Mouse (Mus musculus) ovary, postnatal 10 days (tissue): ENCODE measurements around the gene Isl2.

Source experiments
- DNase-seq: peaks from one replicate; pipeline ENCODE4 v3.0.0; 2022; ENCODE audit warnings: low spot score

The Isl2 gene

DNA sequence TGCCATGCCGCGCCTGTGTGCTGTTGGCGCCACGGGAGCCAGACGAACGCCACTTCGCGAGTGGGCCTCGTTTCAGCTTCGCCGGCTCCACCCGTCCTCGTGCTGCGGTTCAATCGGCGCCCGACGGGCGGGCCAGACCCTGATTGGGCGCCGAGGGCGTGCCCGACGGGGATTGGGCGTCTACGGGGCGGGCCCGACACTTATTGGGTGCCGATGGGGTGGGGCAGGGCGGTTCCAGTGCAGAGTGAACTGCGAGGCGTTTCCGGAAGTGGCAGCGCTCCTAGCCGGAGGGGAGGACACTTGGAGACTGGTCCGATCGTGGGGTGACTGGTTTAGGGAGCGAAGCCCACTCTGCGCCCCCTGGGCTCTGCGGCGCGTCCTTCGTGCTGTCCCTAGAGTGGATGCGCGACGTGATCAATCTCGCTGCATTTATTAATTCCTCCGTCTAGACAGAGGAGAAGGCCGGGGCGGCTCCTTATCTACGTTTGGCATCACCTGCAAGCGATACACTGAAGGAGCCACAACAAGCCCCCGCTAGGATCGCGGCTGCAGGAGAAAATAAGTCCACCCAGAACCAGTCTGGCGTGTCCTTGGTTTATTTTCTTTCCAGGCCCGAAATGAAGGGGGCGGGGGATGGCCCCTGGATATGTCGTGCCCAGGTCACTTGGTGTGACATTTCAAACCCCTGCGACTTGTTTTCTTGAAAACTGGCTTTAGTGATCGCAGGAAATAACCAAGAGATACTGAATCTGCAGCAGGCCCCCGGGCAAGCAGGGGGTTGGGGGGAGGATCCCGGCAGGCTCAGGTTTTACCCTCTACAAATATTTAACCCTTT is 7.9 kb downstream of the Isl2 start:
- DNase-seq: peak; percentile 6

DNA sequence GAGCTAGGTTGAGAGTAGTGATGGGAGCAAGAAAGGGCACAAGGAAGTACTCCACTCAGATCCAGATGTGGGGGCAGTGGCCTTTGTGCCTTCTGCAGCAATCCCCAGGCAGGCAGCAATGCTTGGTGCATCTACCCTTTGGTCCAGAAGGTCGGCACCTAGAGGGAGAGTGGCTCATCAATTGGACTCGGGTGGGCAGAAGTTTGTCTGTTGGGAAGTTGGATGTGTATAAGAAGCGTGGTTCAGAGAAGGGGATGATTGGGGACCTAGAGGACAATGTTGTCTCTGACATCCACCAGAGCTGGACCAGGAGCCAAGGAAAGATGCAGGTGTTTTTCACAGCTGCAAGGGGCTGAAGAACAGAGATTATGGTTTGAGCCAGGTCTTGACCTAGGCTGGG is 10.4 kb downstream of the Isl2 start:
- DNase-seq: no peak

- DNase-seq: no peak
These were observed 10.9 kb downstream of the Isl2 start for GRCm38 (mm10) chr9:55549302-55549890.

DNA sequence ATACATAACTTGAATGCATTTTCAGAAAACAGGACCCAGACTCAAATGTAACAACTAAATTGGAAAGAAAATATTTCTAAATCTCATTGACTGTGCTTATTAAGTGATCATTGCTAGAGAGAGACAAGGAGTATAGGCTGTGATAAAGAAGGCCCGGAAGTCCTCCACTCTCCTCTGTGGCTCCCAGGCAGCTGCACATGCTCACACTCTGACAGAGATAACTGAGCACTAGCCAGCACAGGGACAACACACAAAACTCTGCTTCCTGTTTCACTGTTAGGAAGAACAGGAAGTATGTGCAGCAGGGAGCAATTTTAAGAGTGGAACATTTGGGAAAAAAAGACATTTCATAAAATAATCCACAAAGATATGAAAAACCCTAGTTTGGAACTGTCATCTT is 16.5 kb downstream of the Isl2 start:
- no peak for DNase-seq

- DNase-seq: no peak
These were observed 22.5 kb downstream of the Isl2 start for GRCm38 (mm10) chr9:55560960-55561359.

- no peak for DNase-seq
These were observed 30.1 kb downstream of the Isl2 start for GRCm38 (mm10) chr9:55568466-55569159.

- no peak for DNase-seq
These were observed 32.6 kb downstream of the Isl2 start for GRCm38 (mm10) chr9:55571071-55571470.

DNA sequence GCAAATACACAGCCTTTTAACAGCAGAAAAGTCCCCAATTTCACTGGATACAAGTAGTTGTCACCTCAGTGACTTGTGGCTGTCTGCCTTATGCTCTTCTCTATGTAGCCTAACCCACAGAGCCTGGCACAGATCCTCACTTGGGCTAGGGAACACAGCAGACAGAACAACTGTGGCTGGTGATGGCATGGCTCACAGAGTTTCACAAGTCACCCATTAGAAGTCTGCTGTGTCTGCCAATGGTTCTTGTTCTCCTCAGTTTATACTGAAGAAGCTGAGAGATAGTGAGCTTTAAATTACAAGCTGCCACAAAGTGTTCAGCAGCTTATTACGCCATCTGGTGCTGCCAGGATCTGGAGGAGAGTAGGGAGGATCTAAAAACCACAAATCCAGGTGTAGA is 38.1 kb downstream of the Isl2 start:
- DNase-seq: no peak

DNA sequence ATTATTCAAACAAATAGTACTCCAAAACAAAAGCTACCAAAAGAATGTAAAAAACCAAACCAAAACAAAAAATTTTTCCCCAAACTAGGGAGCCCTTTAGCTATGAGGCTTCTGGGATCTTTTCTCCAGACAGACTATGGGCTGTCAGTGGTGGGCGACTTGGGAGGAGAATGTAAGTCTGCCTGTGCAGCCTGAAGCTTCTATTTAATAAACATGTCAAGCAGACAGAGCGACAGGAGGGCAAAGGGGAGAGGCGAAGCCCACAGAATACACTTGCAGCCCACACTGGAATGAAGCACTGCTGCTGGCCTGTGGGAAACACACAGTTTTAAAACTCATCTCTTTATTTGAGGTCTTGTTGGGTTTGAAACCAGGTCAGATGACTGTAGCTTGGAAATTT is 42.9 kb downstream of the Isl2 start:
- no peak for DNase-seq

GRCm38 (mm10) chr9:55586141-55586540 is 47.7 kb downstream of the Isl2 start:
- DNase-seq: no peak
